Mouse (Mus musculus) heart, embryonic 13.5 days (tissue): ENCODE results near the gene Tnfrsf1b. TPM values are rescaled to one million over a fixed set of nuclear protein-coding genes. Genes with fewer than 3 reads are reported as not detected.
A peak's percentile ranks its signal among the peaks of the same experiment; 100 is the strongest.

Experiments used
- ATAC-seq: fragments of 200-750 bp; cut with Nextera tagmentation; 2 replicates; pipeline ENCODE4 v1.8.0; 2017; ENCODE audit warnings: moderate TSS enrichment; ENCODE audit not compliant: insufficient number of reproducible peaks, low FRiP score, low TSS enrichment; ENCODE audit errors: extremely low read depth
- H3K27ac ChIP-seq: fragments of 300-500 bp; sonication (generic); replicated peaks from 2 replicates; pipeline ENCODE4 v1.5.1; 2015; ENCODE audit warnings: moderate library complexity, mild to moderate bottlenecking, inconsistent platforms
- H3K27me3 ChIP-seq: fragments of 300-500 bp; sonication (generic); replicated peaks from 2 replicates; pipeline ENCODE4 v1.6.1; 2015; ENCODE audit warnings: mild to moderate bottlenecking, inconsistent platforms
- H3K36me3 ChIP-seq: fragments of 300-500 bp; sonication (generic); 2 replicates; pipeline ENCODE4 v1.6.1; 2015; ENCODE audit warnings: mild to moderate bottlenecking, inconsistent platforms
- H3K4me1 ChIP-seq: fragments of 300-500 bp; sonication (generic); 2 replicates; pipeline ENCODE4 v1.6.1; 2015; ENCODE audit warnings: inconsistent platforms
- H3K4me2 ChIP-seq: fragments of 300-500 bp; sonication (generic); 2 replicates; pipeline ENCODE4 v1.6.1; 2015; ENCODE audit warnings: inconsistent platforms, mild to moderate bottlenecking, moderate library complexity
- H3K4me3 ChIP-seq: fragments of 300-500 bp; sonication (generic); 2 replicates; pipeline ENCODE4 v1.5.1; 2015; ENCODE audit warnings: moderate library complexity, mild to moderate bottlenecking, inconsistent platforms
- H3K9ac ChIP-seq: fragments of 300-500 bp; sonication (generic); 2 replicates; pipeline ENCODE4 v1.6.1; 2015; ENCODE audit warnings: inconsistent platforms, mild to moderate bottlenecking, moderate library complexity
- H3K9me3 ChIP-seq: fragments of 300-500 bp; sonication (generic); 2 replicates; pipeline ENCODE4 v1.6.1; 2016; ENCODE audit warnings: inconsistent platforms
- WGBS: fragments of 180-500 bp; shearing (Covaris S2); methylation state at CpG from one replicate; pipeline ENCODE4 v1.1.7; 2015; ENCODE audit warnings: mixed read lengths; 5-methylcytosine and 5-hydroxymethylcytosine counted together
- polyA plus RNA-seq: library from polyadenylated mRNA; unstranded; fragments of >200 nt; fragmentation: Nextera tagmentation; extraction: Ambion mirVana; gene quantifications from 2 replicates; pipeline ENCODE4 v1.2.1, GENCODE M21; 2015

The Tnfrsf1b gene
- polyA plus RNA-seq: 2.7 and 3.0 TPM in 2 replicates

DNA sequence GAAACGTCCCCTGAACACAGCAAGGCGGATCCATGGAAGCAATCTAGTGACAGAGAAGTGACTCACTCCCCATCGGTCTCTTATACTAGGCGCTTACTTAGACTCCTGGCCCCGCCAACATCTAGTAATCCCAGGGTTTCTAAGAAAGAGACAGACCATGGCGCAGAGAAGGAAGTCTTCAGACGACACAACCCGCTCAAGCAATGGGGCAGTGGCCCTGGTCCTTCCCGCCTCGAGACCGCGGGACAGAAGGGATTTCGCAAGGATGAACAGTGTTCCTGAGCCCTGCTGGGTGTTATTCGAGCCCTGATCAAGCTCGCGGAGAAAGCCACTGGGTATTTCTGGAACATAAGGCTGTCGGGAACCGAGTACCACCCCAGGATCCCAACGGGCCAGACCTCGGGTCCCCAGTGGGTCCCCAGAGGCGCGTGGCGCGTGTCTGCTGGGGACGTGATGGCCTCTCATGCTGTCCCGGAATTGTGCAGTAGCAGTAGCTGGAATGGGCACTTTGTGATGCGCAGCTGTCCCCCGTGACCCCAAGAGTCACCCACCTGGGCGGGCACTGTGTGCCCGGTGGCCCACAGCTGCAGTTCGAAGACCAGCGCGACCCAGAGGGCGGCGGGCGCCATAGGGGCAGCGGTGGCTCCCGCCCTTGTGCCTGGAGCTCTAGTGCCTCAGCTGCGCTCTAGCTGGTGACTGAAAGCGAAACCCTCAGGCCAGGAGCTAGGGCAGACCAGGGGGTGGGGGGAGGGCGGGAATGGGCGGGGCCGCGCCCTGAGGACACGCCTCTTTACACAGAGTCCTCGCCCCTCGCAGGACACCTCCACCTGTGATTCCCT is at the start of gene Tnfrsf1b:
Tnfrsf1b (minus strand) TSS at position 698 of the 839 bp plus-strand sequence.
- 1% methylated on average over 47 of the region's 47 CpGs for WGBS
- peak within 1 kb of the TSS; percentile 62 for H3K4me3 ChIP-seq
- peak within 1 kb of the TSS; percentile 94 for H3K4me2 ChIP-seq
- peaks cover 11% of the 10 kb centered on the region for H3K4me1 ChIP-seq
- ATAC-seq: peak; percentile 62; the same call in 1 of the 2 replicates
- no peak within 1 kb of the TSS for H3K27ac ChIP-seq
- peaks cover 51% of the 10 kb centered on the region for H3K27me3 ChIP-seq
- no peaks in the 10 kb centered on the region for H3K36me3 ChIP-seq
- H3K9me3 ChIP-seq: no peaks in the 10 kb centered on the region
- H3K9ac ChIP-seq: peak within 1 kb of the TSS; percentile 77

DNA sequence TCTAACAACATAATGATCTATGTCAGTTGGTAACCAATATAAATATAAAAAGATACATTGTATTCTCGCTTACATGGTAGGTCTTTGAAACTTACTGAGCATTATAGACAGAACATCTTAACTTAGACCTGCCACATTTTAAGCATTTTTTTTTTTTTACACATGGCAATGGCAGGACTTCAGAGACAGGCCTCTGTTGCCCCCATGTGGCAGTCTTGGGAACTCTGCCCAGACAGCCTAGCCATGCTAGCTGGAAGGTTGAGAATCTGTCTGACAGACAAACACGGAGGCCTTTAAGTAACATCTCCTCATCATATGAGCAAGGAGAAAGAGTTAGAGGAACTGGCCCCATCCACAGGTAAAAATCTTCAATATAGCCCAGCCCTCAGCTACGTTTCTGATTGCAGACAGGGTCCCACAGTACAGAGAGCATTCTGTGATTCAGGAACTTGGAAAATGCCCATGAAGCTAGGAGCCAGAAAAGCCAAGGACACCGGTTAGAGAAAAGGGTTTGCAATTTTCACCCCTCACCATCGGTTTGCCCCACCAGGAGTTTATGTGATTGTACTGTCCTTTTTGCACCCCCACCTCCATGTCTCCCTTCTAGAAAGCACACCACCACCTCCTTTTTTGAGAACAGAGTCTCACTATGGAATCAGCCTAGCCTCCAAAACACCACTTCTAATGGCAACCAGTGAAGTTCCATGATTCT is 49.1 kb upstream of the Tnfrsf1b start:
- no peak overlapping the region for H3K9ac ChIP-seq
- WGBS: 48% methylated on average over 5 of the region's 5 CpGs
- no peaks in the 10 kb centered on the region for H3K36me3 ChIP-seq
- no peak for ATAC-seq
- H3K27ac ChIP-seq: no peak overlapping the region
- no peaks in the 10 kb centered on the region for H3K27me3 ChIP-seq
- no peak overlapping the region for H3K4me2 ChIP-seq
- no peaks in the 10 kb centered on the region for H3K9me3 ChIP-seq
- H3K4me1 ChIP-seq: no peaks in the 10 kb centered on the region
- H3K4me3 ChIP-seq: no peak overlapping the region

DNA sequence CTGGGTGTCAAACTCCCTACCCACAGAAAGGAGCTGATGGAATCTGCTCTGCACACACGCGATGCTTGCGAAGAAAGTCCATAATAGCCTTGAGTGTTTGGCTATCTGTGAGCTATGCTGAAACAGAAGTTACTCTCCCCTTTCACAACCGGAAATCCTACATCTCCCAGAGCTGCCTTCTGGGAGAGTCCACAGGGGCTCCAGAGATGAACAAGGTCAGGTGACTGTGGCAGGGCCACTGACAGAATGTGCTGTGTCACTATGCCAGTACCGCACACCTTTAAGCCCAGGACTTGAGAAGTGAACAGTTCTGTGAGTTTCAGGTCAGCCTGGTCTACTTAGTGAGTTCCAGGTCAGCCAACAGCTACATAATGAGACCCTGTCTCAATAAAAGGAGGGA is 47.9 kb upstream of the Tnfrsf1b start:
- no peak overlapping the region for H3K4me2 ChIP-seq
- WGBS: 70% methylated on average over 5 of the region's 5 CpGs
- no peaks in the 10 kb centered on the region for H3K9me3 ChIP-seq
- no peaks in the 10 kb centered on the region for H3K27me3 ChIP-seq
- no peaks in the 10 kb centered on the region for H3K36me3 ChIP-seq
- H3K4me1 ChIP-seq: no peaks in the 10 kb centered on the region
- H3K4me3 ChIP-seq: no peak overlapping the region
- no peak for ATAC-seq
- H3K27ac ChIP-seq: no peak overlapping the region
- no peak overlapping the region for H3K9ac ChIP-seq

DNA sequence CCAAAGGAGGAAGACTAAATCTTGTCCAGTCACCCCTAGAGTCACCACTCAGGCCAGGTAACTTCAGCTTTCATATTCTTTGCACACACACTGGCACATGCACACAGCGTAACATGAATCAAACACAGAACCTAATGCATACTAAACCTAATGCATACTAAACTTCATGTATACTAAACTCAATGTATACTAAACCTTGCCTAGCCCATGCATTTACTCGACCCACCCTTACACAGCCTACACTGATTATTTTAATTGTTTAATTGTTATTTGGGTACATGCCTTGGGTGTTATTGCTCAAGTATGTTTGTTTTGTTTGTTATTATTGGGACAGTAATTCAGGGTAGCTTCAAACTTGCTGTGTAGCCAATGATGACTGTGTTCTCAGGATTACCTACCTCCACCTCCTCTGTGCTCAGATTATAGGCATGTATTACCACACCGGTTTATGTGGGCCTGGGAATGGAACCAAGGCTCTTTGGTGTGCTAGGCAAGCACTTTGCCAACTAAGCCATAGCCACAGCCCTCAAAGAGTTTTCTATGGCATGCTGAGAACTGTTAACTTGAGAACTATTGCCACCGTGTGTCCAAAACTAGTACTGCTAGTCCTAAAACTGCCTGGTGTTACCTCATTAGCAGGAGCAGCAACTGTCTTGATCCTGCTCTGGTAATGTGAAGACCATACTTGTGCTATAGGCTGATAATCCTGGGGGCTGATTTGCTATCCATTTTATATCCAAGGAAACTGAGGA is 39.9 kb upstream of the Tnfrsf1b start:
- no peaks in the 10 kb centered on the region for H3K27me3 ChIP-seq
- H3K9ac ChIP-seq: no peak overlapping the region
- 41% methylated on average over 4 of the region's 4 CpGs for WGBS
- H3K36me3 ChIP-seq: no peaks in the 10 kb centered on the region
- H3K4me3 ChIP-seq: no peak overlapping the region
- H3K4me2 ChIP-seq: no peak overlapping the region
- no peak overlapping the region for H3K27ac ChIP-seq
- peaks cover 5% of the 10 kb centered on the region; the same call in 1 of the 2 replicates for H3K4me1 ChIP-seq
- no peaks in the 10 kb centered on the region for H3K9me3 ChIP-seq
- ATAC-seq: no peak

- H3K27me3 ChIP-seq: no peaks in the 10 kb centered on the region
- peaks cover 5% of the 10 kb centered on the region; the same call in 1 of the 2 replicates for H3K4me1 ChIP-seq
- H3K36me3 ChIP-seq: no peaks in the 10 kb centered on the region
- WGBS: 85% methylated on average over 4 of the region's 4 CpGs
- H3K4me3 ChIP-seq: no peak overlapping the region
- H3K9me3 ChIP-seq: no peaks in the 10 kb centered on the region
- ATAC-seq: no peak
- no peak overlapping the region for H3K27ac ChIP-seq
- H3K9ac ChIP-seq: no peak overlapping the region
- H3K4me2 ChIP-seq: no peak overlapping the region
Measured at GRCm38 (mm10) chr4:145284675-145285074, 38.0 kb upstream of the Tnfrsf1b start.

DNA sequence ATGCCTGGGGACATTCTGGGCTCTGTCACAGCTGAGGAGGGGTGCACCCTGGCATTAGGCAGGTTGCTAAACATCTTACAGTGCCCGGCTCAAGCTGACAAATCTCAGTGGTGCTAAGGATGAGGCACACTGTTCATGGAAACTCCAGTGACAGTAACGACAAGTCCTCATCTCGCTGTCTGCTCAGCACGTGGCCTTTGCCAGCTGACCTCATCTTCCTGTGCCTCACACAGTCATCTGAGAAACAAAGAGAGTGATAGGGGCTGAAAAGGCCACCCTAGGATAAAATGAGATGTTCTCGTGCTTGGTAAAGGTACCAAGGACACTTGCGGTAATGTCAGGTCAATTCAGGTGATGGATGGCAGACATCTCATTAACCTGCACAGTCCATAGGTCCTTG is 36.8 kb upstream of the Tnfrsf1b start:
- Histone ChIP-seq H3K4me1 (peaks cover 5% of the 10 kb centered on the region; the same call in 1 of the 2 replicates), H3K27me3 (no peaks in the 10 kb centered on the region), H3K27ac (no peak overlapping the region), H3K9ac (no peak overlapping the region), H3K9me3 (no peaks in the 10 kb centered on the region), H3K4me3 (no peak overlapping the region), H3K36me3 (no peaks in the 10 kb centered on the region), H3K4me2 (no peak overlapping the region)
- ATAC-seq: no peak
- WGBS: 41% methylated on average over 6 of the region's 6 CpGs

GRCm38 (mm10) chr4:145280966-145281365 is 34.3 kb upstream of the Tnfrsf1b start:
- no peaks in the 10 kb centered on the region for H3K9me3 ChIP-seq
- H3K36me3 ChIP-seq: no peaks in the 10 kb centered on the region
- H3K4me2 ChIP-seq: no peak overlapping the region
- peaks cover 5% of the 10 kb centered on the region; the same call in 1 of the 2 replicates for H3K4me1 ChIP-seq
- no peaks in the 10 kb centered on the region for H3K27me3 ChIP-seq
- H3K9ac ChIP-seq: no peak overlapping the region
- H3K4me3 ChIP-seq: no peak overlapping the region
- 84% methylated on average over 6 of the region's 6 CpGs for WGBS
- no peak for ATAC-seq
- H3K27ac ChIP-seq: no peak overlapping the region

DNA sequence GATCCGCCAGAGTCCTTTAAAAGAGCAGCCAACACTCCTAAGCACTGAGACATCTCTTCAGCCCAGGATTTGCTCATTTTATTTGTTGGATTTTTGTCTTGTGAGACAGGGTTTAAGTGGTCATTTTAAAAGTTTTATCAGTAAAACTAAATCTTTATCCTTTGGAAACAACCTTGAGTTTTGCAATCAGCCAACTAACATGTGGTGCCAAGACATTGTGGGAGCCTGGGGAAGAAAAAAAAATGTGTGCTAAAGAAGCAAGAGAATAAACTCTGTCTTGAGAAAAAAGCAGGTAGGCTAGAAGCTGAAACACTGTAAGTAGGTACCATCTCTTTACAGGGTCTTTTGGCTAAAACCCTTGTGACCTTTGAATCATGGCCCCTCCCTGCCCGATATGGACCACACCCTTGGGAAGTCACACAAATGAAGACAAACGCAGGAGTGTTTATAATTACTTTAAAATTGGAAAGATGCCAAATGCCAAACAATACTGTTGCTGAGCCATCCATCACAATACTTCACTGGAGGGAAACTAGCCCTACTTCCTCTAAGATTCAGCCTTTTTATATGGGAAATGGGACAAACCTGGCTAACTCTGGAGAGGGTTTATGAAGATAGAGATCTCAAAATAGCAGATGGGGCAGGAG is 32.2 kb upstream of the Tnfrsf1b start:
- H3K4me2 ChIP-seq: no peak overlapping the region
- no peaks in the 10 kb centered on the region for H3K9me3 ChIP-seq
- 60% methylated on average over 3 of the region's 3 CpGs for WGBS
- H3K36me3 ChIP-seq: no peaks in the 10 kb centered on the region
- H3K4me1 ChIP-seq: peaks cover 5% of the 10 kb centered on the region; the same call in 1 of the 2 replicates
- no peaks in the 10 kb centered on the region for H3K27me3 ChIP-seq
- H3K27ac ChIP-seq: no peak overlapping the region
- no peak overlapping the region for H3K4me3 ChIP-seq
- H3K9ac ChIP-seq: no peak overlapping the region
- no peak for ATAC-seq

- ATAC-seq: no peak
- peaks cover 1% of the 10 kb centered on the region; the same call in 1 of the 2 replicates for H3K4me1 ChIP-seq
- H3K27me3 ChIP-seq: no peaks in the 10 kb centered on the region
- H3K9me3 ChIP-seq: no peaks in the 10 kb centered on the region
- H3K36me3 ChIP-seq: no peaks in the 10 kb centered on the region
- WGBS: 78% methylated on average over 2 of the region's 2 CpGs
- H3K27ac ChIP-seq: no peak overlapping the region
- no peak overlapping the region for H3K4me2 ChIP-seq
- H3K9ac ChIP-seq: no peak overlapping the region
- H3K4me3 ChIP-seq: no peak overlapping the region
Measured at GRCm38 (mm10) chr4:145278231-145278630, 31.6 kb upstream of the Tnfrsf1b start.

- Histone ChIP-seq H3K9ac (no peak overlapping the region), H3K27me3 (no peaks in the 10 kb centered on the region), H3K9me3 (no peaks in the 10 kb centered on the region), H3K4me3 (no peak overlapping the region), H3K4me1 (no peaks in the 10 kb centered on the region), H3K27ac (no peak overlapping the region), H3K36me3 (no peaks in the 10 kb centered on the region), H3K4me2 (no peak overlapping the region)
- WGBS: 70% methylated on average over 6 of the region's 6 CpGs
- ATAC-seq: no peak
Measured at GRCm38 (mm10) chr4:145276368-145277249, 29.9 kb upstream of the Tnfrsf1b start.
